Mouse (Mus musculus): ENCODE results near the gene Adnp. TPM values are rescaled to one million over a fixed set of nuclear protein-coding genes. Genes with fewer than 3 reads are reported as not detected.

Adnp gene
- polyA plus RNA-seq, 1 experiment from 2014 or later: 3.5 TPM

GRCm38 (mm10) chr2:168231471-168231829 lies 24.5 kb upstream of the Adnp start:
- no peak for ATAC-seq (ENCODE audit: low FRiP score)
- H3K27ac ChIP-seq: peak overlapping the region; percentile 95; the same call in 1 of the 2 replicates

DNA sequence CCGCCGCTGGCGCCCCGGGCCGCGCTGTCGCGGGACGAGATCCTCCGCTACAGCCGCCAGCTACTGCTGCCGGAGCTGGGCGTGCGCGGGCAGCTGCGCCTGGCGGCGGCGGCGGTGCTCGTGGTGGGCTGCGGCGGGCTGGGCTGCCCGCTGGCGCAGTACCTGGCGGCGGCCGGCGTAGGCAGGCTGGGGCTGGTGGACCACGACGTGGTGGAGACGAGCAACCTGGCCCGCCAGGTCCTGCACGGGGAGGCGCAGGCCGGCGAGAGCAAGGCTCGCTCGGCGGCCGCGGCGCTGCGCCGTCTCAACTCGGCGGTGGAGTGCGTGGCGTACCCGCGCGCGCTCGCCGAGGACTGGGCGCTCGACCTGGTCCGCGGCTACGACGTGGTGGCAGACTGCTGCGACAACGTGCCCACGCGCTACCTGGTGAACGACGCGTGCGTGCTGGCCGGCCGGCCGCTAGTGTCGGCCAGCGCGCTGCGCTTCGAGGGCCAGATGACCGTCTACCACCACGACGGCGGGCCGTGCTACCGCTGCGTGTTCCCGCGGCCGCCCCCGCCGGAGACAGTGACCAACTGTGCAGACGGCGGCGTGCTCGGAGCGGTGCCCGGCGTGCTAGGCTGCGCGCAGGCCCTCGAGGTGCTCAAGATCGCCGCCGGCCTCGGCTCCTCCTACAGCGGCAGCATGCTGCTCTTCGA lies 24.0 kb upstream of the Adnp start:
- no peaks in the 10 kb centered on the region for H3K9me3 ChIP-seq
- 5% methylated on average over 71 of the region's 105 CpGs for WGBS
- peaks cover 46% of the 10 kb centered on the region for H3K4me1 ChIP-seq (replicated peaks)
- H3K27ac ChIP-seq: peak overlapping the region; percentile 95
- H3K36me3 ChIP-seq: peaks cover 32% of the 10 kb centered on the region
- H3K9ac ChIP-seq: peak overlapping the region; percentile 96
- ATAC-seq (ENCODE audit: low FRiP score): peak; percentile 73
- H3K4me2 ChIP-seq: peak overlapping the region; percentile 99
- H3K4me3 ChIP-seq: peak overlapping the region; percentile 100
- no peaks in the 10 kb centered on the region for H3K27me3 ChIP-seq

More at GRCm38 (mm10) chr2:168231471-168231829, 24.5 kb upstream of the Adnp start:
- H3K36me3 ChIP-seq: peaks cover 28% of the 10 kb centered on the region
- 63% methylated on average over 33 of the region's 33 CpGs for WGBS
- peak overlapping the region; percentile 100 for H3K4me3 ChIP-seq
- peak overlapping the region; percentile 96 for H3K9ac ChIP-seq
- peak overlapping the region; percentile 99 for H3K4me2 ChIP-seq
- no peaks in the 10 kb centered on the region for H3K27me3 ChIP-seq
- H3K4me1 ChIP-seq (replicated peaks): peaks cover 46% of the 10 kb centered on the region
- no peaks in the 10 kb centered on the region for H3K9me3 ChIP-seq

DNA sequence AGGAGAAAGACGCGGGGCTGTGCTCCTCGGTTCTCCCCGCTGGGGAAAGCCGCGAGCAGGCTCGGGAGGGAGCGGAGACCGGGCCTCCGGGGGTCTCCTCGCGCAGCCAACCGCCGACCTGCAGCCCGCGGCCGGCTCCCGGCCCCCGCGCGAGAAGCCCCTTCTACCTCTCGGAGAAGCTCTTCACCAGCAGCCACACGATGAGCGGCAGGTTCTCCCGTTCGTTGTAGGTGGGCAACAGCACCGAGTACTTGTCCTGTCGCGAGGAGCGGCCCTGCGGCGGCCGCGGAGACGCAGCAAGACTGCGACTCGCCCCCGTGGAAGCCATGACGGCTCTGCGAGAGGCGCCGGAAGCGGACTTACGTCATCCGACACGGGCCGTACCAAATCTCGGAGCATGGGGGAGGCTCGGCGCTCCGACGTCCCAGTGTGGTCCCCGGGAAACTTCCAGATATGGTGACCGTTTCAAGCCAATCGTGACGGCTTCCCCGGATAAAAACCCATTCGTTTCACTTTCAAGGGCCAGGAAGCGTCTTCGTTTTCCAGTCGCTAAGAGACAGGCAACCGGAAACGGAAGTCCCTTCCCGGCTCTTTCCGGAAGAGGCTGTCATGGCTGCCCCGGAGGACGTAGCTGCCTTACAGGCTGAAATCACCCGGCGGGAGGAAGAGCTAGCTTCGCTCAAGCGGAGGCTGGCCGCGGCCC lies 23.3 kb upstream of the Adnp start, which contains the start of the genes Gm20716, Dpm1 and Mocs3:
Gene Gm20716, minus strand, starts transcription at position 339 of the 703 bp plus-strand sequence.
Gene Dpm1, minus strand, starts transcription at position 566 of the 703 bp plus-strand sequence.
Gene Mocs3, plus strand, starts transcription at position 597 of the 703 bp plus-strand sequence.
- Histone ChIP-seq H3K4me3 (peak within 1 kb of the TSS; percentile 100), H3K9me3 (no peaks in the 10 kb centered on the region), H3K36me3 (peaks cover 34% of the 10 kb centered on the region), H3K4me1 (replicated peaks) (peaks cover 46% of the 10 kb centered on the region), H3K9ac (peak within 1 kb of the TSS; percentile 96), H3K27me3 (no peaks in the 10 kb centered on the region), H3K4me2 (peak within 1 kb of the TSS; percentile 99), H3K27ac (peak within 1 kb of the TSS; percentile 95)
- ATAC-seq (ENCODE audit: low FRiP score): peak; percentile 92
- WGBS: under 1% methylated on average over 73 of the region's 73 CpGs

GRCm38 (mm10) chr2:168229116-168230025 lies 22.5 kb upstream of the Adnp start:
- Histone ChIP-seq H3K4me2 (peak overlapping the region; percentile 99), H3K36me3 (peaks cover 36% of the 10 kb centered on the region), H3K4me1 (replicated peaks) (peaks cover 46% of the 10 kb centered on the region), H3K9ac (peak overlapping the region; percentile 96), H3K9me3 (no peaks in the 10 kb centered on the region), H3K27ac (peak overlapping the region; percentile 95), H3K27me3 (no peaks in the 10 kb centered on the region), H3K4me3 (peak overlapping the region; percentile 100)
- ATAC-seq (ENCODE audit: low FRiP score): no peak
- 21% methylated on average over 41 of the region's 41 CpGs for WGBS

DNA sequence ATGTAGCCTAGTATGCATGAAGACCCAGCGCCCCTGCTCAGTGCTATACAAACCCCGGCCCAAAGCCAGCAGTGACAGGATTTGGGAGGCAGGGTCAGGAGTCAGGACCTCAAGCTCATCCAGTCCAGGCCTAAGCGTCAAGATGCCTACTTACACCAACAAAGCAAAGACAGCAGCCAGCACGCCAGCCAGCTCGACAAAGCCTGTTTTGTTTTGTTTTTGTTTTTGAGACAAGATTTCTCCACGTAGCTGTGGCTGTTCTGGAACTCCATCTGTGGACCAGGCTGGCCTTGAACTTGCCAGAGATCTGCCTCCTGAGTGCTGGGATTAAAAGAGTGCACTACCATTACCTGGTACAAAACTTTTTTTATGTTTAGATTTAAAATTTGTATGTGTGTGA lies 16.4 kb upstream of the Adnp start:
- WGBS: 85% methylated on average over 6 of the region's 6 CpGs
- Histone ChIP-seq H3K4me3 (no peak overlapping the region), H3K4me1 (replicated peaks) (peaks cover 5% of the 10 kb centered on the region), H3K27ac (no peak overlapping the region), H3K9me3 (no peaks in the 10 kb centered on the region), H3K36me3 (peaks cover 75% of the 10 kb centered on the region), H3K4me2 (no peak overlapping the region), H3K27me3 (no peaks in the 10 kb centered on the region), H3K9ac (no peak overlapping the region)
- ATAC-seq (ENCODE audit: low FRiP score): no peak

DNA sequence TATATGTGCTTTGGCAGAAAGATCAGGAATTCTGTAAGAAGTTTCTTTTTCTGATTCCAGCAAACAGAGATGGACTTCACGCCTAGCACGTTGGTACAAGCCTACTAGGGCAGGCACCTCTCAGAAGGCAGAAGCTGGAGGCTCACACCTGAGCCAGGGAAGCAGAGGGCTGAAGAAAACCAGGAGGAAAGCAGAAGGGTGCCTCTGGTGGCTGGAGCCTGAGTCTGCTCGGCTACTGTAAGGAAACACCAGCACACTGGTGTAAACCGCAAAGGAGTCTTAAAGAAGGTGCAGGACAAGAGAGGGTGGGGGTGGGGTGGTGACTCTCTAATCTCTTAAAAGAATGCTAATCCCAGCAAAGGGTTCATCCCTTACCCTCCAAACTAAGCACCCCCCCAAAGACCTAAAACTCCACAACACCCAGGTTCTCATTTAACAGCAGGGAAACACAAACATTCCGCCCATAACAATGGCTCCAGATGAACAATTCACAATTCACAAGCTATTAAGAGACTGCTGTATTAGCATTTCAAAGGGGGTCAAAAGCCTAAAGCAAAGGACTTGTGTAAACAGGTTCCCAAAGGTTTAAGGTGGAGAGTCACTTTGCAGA lies 7.0 kb upstream of the Adnp start:
- no peak overlapping the region for H3K4me3 ChIP-seq
- H3K9ac ChIP-seq: no peak overlapping the region
- H3K4me2 ChIP-seq: no peak overlapping the region
- H3K27ac ChIP-seq: no peak overlapping the region
- 55% methylated on average over 5 of the region's 5 CpGs for WGBS
- peaks cover 86% of the 10 kb centered on the region for H3K36me3 ChIP-seq
- no peak for ATAC-seq (ENCODE audit: low FRiP score)
- no peaks in the 10 kb centered on the region for H3K27me3 ChIP-seq
- H3K4me1 ChIP-seq (replicated peaks): no peaks in the 10 kb centered on the region
- H3K9me3 ChIP-seq: no peaks in the 10 kb centered on the region

DNA sequence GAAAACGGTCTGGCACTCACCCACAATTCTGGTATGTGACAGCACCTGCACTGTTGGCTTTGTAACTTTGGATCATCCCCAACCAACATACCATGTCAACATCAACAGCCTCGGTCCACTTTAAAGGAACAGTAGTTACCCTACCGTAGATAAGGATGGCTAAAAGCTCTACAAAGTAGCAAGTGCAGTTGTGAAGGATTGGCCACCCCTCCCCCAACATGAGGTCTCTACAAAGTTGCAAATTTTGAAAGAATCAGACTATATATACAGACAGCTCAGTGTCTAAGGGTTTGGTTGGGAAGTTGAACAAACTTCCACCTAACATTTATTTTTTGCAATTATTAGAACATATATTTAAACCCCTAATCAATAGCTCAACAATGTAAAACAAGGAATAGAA lies 971 bp upstream of the Adnp start:
- Histone ChIP-seq H3K27ac (peak overlapping the region; percentile 99), H3K4me1 (replicated peaks) (peaks cover 26% of the 10 kb centered on the region), H3K9ac (no peak overlapping the region), H3K27me3 (no peaks in the 10 kb centered on the region), H3K9me3 (no peaks in the 10 kb centered on the region), H3K4me3 (no peak overlapping the region), H3K36me3 (peaks cover 45% of the 10 kb centered on the region), H3K4me2 (peak overlapping the region; percentile 49)
- no peak for ATAC-seq (ENCODE audit: low FRiP score)
- WGBS: 92% methylated on average over 3 of the region's 3 CpGs

DNA sequence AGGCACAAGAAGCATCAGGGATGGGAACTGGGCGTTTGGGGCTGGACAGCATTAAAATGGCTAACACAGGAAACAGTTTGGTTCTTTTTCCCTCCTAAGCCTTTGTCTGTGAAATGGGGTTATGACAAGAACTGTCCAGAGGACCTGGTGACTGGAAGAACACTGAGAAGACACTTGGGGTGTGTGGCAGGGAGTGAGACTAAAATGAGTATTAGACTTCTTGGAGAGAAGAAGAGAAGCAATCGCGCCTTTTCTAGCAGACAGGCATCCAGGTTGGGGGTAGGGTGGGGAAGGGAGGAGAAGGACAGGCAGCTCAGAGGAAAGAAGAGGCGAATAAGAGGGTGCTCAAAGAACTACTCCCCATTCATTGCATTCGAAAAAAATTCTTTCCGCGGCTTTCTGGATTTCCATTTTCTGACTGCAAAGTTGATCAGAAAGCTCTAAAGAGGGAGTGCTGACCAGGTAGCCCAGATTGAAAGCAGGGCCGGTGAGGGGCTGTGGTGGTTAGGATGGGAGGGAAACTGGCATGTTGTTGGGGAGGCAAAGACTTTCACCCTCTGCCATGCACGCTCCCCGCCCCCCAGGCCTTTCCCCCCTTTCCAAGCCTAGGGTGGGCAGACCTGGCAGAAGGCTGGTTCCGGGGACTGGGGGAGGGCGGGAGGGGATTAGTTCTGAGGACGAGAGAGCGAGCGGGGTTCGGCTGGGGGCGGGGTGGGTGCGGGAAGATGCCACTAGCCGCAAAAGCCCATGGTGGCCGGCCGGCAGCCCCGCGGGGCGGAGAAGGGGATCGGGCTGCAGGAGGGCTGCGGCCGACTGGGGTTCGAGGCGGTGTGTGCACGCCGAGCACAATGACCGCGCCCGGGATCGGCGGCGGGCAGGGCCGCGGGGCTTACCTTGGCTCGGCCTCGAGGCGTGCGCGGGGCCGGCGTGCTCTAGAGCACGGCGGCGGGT lies 956 bp downstream of the Adnp start:
- H3K36me3 ChIP-seq: peaks cover 27% of the 10 kb centered on the region
- H3K9me3 ChIP-seq: no peaks in the 10 kb centered on the region
- peak overlapping the region; percentile 99 for H3K27ac ChIP-seq
- WGBS: under 1% methylated on average over 39 of the region's 49 CpGs
- H3K4me2 ChIP-seq: peak overlapping the region; percentile 77
- ATAC-seq (ENCODE audit: low FRiP score): peak; percentile 21
- no peaks in the 10 kb centered on the region for H3K27me3 ChIP-seq
- H3K9ac ChIP-seq: peak overlapping the region; percentile 100
- peaks cover 40% of the 10 kb centered on the region for H3K4me1 ChIP-seq (replicated peaks)
- peak overlapping the region; percentile 99 for H3K4me3 ChIP-seq

DNA sequence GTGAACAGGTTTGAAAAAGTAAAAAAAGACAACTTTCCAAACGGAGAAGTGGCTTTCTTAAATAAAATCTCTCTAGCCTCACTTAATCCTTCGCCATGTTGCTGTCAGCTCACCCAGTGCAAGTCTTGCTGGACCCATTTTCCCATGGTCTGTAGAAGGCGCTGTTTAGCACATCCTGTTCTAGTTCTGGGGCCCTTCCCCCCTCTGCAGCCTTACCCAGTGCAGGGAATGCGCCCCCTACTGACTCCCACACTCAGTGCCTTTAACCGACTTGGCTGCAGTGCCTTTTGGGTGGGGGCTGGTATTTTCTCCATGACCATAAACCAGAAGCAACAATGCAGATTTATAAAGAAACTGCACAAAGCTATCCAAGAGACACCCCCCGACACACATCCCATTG lies 1.6 kb downstream of the Adnp start:
- WGBS: 7% methylated on average over 6 of the region's 6 CpGs
- Histone ChIP-seq H3K27ac (peak overlapping the region; percentile 99), H3K27me3 (no peaks in the 10 kb centered on the region), H3K4me1 (replicated peaks) (peaks cover 47% of the 10 kb centered on the region), H3K4me3 (peak overlapping the region; percentile 99), H3K9me3 (no peaks in the 10 kb centered on the region), H3K4me2 (peak overlapping the region; percentile 77), H3K36me3 (peaks cover 20% of the 10 kb centered on the region), H3K9ac (peak overlapping the region; percentile 100)
- ATAC-seq (ENCODE audit: low FRiP score): peak; percentile 43

GRCm38 (mm10) chr2:168204476-168204999 lies 2.4 kb downstream of the Adnp start:
- ATAC-seq (ENCODE audit: low FRiP score): no peak
- WGBS: 86% methylated on average over 8 of the region's 8 CpGs
- peak overlapping the region; percentile 100 for H3K9ac ChIP-seq
- no peaks in the 10 kb centered on the region for H3K9me3 ChIP-seq
- H3K4me1 ChIP-seq (replicated peaks): peaks cover 54% of the 10 kb centered on the region
- H3K27ac ChIP-seq: no peak overlapping the region
- peak overlapping the region; percentile 77 for H3K4me2 ChIP-seq
- H3K36me3 ChIP-seq: peaks cover 17% of the 10 kb centered on the region
- peak overlapping the region; percentile 99 for H3K4me3 ChIP-seq
- H3K27me3 ChIP-seq: no peaks in the 10 kb centered on the region
